Mouse (Mus musculus) left cerebral cortex, postnatal 36 days (tissue): ENCODE measurements at regions not wholly inside any gene's neighbourhood (a gene's known extent, or its start where the extent isn't known, plus 50 kb on each side); places are given as distances from the start of the nearest gene placed in this dataset.

Source experiments
- DNase-seq, 2 experiments: peaks; one replicate each; pipeline ENCODE4 v3.0.0; 2021 to 2022; ENCODE audit warnings: low spot score in 2 of 2, mixed read lengths in 1 of 2
- intact Hi-C: fragments of 180-260 bp; cut with DNase I; formaldehyde crosslinking; loops from one replicate; pipeline ENCODE4 v1.15.1; 2025

DNA sequence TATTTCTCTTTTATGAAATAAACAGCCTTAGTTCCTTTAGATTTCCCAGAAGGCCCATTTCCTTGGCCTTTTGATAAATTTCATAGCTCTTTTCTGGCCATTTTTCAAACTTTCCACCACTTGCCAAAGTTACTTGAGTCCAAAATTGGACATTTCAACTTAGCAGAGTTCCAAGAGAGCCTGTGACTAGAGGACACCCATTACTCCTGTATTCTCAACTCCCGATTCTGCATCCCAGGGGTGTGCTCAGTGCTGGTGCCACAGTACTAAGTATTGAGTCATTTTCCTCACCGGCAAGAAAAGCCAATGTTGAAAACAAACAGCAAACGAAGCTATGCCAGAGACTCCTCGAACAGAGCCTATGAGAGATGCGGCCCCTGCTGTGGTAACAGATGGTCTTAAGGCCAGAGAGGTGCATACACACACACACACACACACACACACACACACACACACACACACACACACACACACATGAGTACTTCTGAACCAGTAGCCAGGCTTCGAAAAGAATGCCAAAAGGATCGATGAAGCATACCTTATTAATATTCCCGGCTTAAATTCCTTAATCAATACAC is 126.5 kb downstream of the Tmx1 start:
- intact Hi-C loops = no loop called here
- no peak for DNase-seq

GRCm38 (mm10) chr12:70586181-70586580 is 133.3 kb downstream of the Tmx1 start:
- no peak for DNase-seq
- intact Hi-C loops = no loop called here

- intact Hi-C loops = no loop called here
- DNase-seq = no peak
These were observed 135.3 kb downstream of the Tmx1 start for GRCm38 (mm10) chr12:70588234-70588633.

GRCm38 (mm10) chr12:70589315-70589742 is 136.4 kb downstream of the Tmx1 start:
- no peak for DNase-seq
- intact Hi-C loops = no loop called here

DNA sequence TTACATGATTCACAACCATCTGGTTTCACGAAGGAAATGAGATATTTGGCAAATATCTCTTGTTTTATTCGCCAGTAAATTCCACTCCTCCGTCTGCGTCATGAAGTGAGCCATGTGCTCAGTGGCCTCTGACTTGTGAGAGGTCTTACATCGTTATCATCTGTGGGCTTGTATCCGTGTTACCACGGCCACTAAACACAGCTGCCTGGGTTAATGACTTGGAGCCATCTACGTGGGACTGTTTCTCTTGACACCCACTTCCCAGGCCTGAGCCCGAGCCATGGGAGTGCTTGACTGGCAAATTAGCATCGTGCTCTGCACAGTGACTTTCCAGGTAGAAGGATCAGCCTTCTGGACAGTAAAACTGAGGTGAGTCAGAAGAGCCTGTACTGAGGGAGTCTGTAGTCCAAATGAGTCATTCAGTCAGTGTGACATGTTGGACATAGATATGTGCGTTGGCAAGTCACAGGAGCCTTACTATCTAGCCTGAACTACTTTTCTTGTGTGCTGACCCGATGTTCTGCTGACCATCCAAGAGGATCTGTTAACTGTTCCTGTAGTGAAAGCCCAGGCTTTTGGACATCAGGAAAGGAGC is 137.7 kb downstream of the Tmx1 start:
- DNase-seq = no peak
- intact Hi-C loops = no loop called here

GRCm38 (mm10) chr12:70592821-70593220 is 139.9 kb downstream of the Tmx1 start:
- DNase-seq = no peak
- intact Hi-C loops = no loop called here

DNA sequence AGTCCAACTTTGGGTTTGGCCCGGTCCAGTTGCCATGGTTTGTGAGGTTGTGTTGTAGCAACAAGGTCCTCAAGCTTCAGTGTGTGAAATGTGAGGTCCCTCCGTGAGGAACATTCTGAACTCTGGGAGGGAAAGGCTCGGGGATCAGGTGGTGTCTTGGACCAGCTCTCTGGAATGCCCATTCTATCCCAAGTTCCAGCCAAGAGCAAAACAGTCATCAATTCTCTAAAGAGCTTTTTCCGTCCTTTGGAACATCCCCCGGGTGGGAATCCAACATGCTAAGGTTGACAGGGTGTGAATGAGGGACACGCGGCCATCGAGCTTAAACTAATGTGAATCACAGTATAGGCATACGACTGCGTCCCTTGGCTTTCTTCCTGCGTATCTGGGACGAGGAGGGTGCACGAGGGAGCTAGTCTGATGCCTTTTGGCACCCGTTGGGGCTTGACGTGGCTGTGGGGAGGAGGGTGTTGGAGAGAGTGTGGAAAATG is 145.4 kb downstream of the Tmx1 start:
- intact Hi-C loops = no loop called here
- DNase-seq = no peak

DNA sequence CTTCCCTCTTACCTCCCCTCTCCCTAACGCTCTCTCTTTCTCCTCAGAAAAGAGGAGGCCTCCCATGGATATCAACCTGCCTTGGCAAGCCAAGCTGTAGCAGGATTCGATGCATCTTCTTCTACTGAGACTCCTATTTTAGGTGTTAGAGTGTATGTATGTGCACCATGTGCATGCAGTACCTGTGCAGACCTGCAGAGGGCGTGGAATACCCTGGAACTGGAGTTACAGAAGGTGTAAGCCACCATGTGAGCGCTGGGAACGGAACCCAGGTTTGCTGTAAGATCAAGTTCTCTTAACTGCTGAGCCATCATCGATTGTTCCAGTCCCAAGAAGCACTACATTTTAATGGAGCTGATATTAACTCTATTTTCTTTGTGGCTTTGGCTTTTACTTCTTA is 146.8 kb downstream of the Tmx1 start:
- intact Hi-C loops = no loop called here
- DNase-seq = no peak

GRCm38 (mm10) chr12:70603869-70604268 is 151.0 kb downstream of the Tmx1 start:
- intact Hi-C loops = no loop called here

GRCm38 (mm10) chr12:70608672-70609071 is 155.8 kb downstream of the Tmx1 start:
- DNase-seq = no peak
- intact Hi-C loops = no loop called here

More at GRCm38 (mm10) chr12:70603869-70604268, 151.0 kb downstream of the Tmx1 start:
- DNase-seq = no peak

- intact Hi-C loops = no loop called here
These were observed 156.4 kb downstream of the Tmx1 start for GRCm38 (mm10) chr12:70609116-70609871.

DNA sequence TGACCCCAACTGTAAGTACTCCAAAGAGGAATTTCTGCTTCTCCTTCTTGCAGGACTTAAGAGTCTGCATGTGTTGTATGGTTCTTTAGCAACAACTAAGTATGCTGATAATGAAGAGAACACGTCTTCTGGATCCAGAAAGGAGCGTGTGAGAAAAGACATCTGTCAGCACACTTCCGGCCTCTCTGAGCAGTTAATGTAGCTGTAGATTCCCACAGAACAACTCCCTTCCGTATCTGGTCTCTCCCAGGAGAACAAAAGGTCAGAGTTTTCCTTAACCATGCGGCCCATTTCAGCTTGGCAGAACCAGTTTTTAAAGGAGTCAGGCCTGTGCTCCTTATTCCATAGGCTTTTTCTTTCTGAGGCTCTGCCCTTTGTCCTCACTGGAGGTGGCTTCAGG is 159.0 kb downstream of the Tmx1 start:
- no peak for DNase-seq
- intact Hi-C loops = no loop called here

More at GRCm38 (mm10) chr12:70609116-70609871, 156.4 kb downstream of the Tmx1 start:
- DNase-seq = no peak

DNA sequence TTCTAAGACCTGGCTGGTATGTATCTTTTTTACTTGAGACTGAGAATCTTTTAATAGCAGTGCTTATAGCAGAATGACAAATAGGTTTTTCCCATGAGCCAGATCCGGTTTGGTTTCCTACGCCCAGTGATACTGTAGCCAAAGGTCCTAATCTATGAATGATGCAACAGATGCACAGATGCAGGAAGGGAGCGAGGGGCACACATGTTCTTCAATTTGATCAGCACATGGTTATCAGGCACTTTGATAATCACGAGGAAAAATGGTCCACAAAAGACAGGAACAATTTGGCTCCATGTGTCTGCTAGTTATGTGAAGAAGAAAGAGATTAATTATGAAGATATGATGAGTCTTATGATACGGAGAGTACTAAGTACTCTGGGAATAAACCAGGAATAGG is 160.3 kb downstream of the Tmx1 start:
- intact Hi-C loops = no loop called here
- DNase-seq = no peak

DNA sequence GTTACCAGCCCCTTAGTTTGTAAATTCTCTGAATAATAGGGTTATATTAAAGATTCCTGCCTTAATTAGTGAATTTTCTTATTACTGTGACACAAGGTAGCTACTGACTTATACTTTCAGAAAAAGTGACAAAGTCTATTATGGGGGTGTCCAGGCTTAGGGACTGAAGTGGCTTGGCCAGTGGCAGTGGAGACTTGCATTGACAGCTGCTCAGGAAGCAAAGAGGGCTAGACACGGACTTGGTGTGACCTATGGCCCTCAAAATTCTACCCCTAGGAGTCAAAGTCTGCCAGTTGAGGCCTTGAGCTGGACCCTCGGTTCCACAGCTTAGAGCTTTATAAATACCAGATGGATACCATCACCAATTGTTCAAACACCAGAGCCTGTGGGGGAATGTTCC is 161.2 kb downstream of the Tmx1 start:
- DNase-seq = no peak
- intact Hi-C loops = no loop called here

- no peak for DNase-seq
- intact Hi-C loops = no loop called here
These were observed 161.8 kb downstream of the Tmx1 start for GRCm38 (mm10) chr12:70614686-70615085.

DNA sequence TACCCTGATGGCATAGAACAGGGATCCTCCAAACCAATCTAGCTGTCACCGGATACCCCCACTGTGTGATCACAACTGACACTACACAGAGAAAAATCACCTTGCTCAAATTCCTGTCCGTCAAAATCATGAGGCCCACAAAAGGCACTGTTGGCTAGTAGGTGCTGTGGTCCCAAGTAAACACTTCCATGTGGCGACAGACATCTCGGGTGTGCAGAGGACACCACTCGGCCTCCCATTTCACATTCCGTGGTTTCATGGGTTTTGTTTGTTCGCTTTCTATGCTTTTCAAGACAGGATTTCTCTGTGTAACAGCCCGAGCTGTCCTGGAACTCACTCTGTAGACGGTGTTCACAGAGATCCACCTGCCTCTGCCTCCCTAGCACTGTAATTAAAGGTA is 162.2 kb downstream of the Tmx1 start:
- DNase-seq = no peak
- intact Hi-C loops = no loop called here

DNA sequence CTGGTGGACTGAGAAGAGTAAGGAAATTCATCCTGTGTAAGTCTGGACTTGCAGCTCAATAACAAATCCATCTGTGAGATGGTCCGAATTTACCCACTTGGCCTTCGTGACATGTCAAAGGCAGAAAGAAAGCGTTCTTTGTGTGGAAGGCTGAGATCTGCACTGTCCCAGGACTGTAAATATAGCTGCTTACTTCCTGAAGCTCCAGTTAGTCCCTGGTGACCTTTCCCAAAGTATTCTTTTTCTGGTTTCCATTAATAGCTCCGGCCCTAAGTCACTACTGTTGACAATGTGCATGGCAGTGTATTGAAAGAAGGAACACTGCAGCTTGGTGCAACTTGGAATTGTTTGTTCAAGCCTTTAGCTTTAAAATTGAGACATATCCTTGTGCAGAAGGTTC is 163.2 kb downstream of the Tmx1 start:
- intact Hi-C loops = no loop called here

DNA sequence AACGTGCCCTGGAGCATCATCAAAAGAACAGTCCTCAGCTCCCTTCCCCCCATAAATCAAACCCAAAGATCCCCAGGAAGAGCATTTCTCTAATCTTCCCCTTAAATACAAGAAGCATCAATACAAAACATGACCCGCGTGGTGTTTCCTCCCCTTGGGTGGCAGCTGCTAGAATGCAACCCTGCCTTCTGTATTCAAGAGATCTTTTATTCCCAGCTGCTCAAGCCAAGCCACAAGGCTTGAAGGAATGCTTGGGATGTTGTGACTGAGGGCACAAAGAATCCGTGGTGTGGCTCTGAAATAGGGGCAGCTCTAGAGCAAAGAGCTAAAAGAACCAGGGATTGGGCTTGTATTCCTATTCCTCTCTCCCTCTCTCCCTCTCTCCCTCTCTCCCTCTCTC is 163.6 kb downstream of the Tmx1 start:
- DNase-seq = no peak
- intact Hi-C loops = no loop called here

More for the DNA sequence above, 163.2 kb downstream of the Tmx1 start:
- no peak for DNase-seq

DNA sequence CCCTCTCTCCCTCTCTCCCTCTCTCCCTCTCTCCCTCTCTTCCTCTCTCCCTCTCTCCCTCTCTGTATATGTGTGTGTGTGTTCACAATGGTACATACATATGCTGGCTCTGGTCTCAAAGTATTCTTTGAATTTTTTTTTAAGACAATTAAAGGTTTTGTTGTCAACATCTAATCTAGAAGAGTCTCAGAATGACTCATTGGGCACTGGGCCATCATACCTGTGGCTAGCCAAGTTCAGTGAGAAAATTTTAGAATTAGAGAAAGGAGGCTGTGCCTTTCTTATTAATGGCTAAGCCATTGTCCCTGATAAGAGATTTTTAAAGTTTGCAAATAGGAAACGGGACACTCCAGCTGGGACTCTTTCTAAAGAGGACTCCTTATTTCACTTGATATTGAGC is 164.1 kb downstream of the Tmx1 start:
- intact Hi-C loops = no loop called here

DNA sequence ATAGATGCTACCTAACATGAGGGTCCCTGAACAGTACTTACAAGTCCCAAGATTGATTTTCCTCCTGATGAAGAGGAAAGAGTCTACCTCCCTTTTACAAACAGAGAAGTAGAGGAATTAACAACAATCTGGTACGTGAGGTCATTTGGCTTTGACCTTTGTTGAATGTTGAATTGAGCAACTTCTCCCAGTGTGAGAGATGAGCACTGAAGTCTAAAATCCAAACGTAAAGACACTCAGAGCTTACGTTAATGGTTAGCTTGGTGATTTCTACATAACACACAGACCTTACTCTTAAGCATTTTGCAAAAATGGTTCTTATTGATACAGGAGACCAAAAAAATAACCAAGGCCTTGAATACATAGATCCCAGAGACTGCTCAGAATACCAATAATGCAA is 165.1 kb downstream of the Tmx1 start:
- intact Hi-C loops = no loop called here

More for the DNA sequence above, 164.1 kb downstream of the Tmx1 start:
- no peak for DNase-seq

DNA sequence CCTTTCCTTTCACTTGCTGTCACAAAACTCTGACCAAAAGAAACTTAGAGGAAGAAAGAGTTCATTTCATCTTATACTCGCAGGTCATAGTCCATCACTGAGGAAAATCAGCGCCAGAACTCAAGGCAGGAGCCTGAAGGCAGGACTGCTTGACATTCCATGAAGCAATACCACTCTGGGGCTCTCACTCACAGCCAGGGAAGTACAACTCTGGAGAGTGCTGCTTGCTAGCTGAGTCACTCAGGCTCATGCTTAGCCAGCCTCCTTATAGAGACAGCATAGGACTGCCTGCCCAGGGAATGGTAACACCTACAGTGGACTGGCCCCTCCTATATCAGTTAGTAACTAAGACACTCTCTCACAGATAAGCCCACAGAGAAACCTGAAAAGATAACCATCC is 166.5 kb downstream of the Tmx1 start:
- no peak for DNase-seq
- intact Hi-C loops = no loop called here

More for the DNA sequence above, 165.1 kb downstream of the Tmx1 start:
- DNase-seq = no peak
